Comparison of ENCODE assay signal across 8 mouse cellular contexts in genomic region chr17:56350694-56351093, GRCm38 (mm10). TPM values are rescaled to one million over a fixed set of nuclear protein-coding genes. Genes with fewer than 3 reads are reported as not detected.
A peak's percentile ranks its signal among the peaks of the same experiment; 100 is the strongest.
DNase-seq lines count a peak whose midpoint lies in the region; ATAC-seq lines count a peak whose summit lies in the region.

No protein-coding gene starts in this region.

- peaks cover 8% of the 10 kb centered on the region; the same call in 1 of the 2 replicates for H3K4me1 ChIP-seq in intestine, embryonic 15.5 days (replicated peaks)
- no peaks in the 10 kb centered on the region for H3K4me1 ChIP-seq in limb, embryonic 10.5 days
- no peaks in the 10 kb centered on the region for H3K4me1 ChIP-seq in midbrain, embryonic 14.5 days (ENCODE audit: control insufficient read depth, insufficient read depth, low read length)

- peaks cover 24% of the 10 kb centered on the region for H3K36me3 ChIP-seq in intestine, embryonic 15.5 days
- H3K36me3 ChIP-seq in limb, embryonic 10.5 days, result peaks cover 57% of the 10 kb centered on the region
- peaks cover 44% of the 10 kb centered on the region for H3K36me3 ChIP-seq in midbrain, embryonic 14.5 days (ENCODE audit: control insufficient read depth, insufficient read depth, low read length)

- H3K4me3 ChIP-seq in intestine, embryonic 15.5 days (replicated peaks), result no peak overlapping the region
- no peak overlapping the region for H3K4me3 ChIP-seq in limb, embryonic 10.5 days
- no peak overlapping the region for H3K4me3 ChIP-seq in midbrain, embryonic 14.5 days (replicated peaks; ENCODE audit: low read depth, low read length)

- peak; percentile 58 for ATAC-seq in intestine, embryonic 15.5 days
- peak; percentile 53; the same call in 1 of the 2 replicates for ATAC-seq in midbrain, embryonic 14.5 days (ENCODE audit: low FRiP score, low TSS enrichment)

- H3K27ac ChIP-seq in intestine, embryonic 15.5 days, result no peak overlapping the region
- no peak overlapping the region for H3K27ac ChIP-seq in limb, embryonic 10.5 days
- no peak overlapping the region for H3K27ac ChIP-seq in midbrain, embryonic 14.5 days (replicated peaks; ENCODE audit: low read depth, low read length)

- 26% methylated on average over 2 of the region's 2 CpGs for WGBS in intestine, embryonic 15.5 days
- WGBS in limb, embryonic 10.5 days, result 35% methylated on average over 2 of the region's 2 CpGs
- WGBS in midbrain, embryonic 14.5 days, result 33% methylated on average over 2 of the region's 2 CpGs

- DNase-seq in left cerebral cortex, adult 18-20 months (ENCODE audit: low spot score in 2 of 2), result peak; percentile 71 to 90
- DNase-seq in left cerebral cortex, adult 11 months (ENCODE audit: low spot score), result no peak
- DNase-seq in embryo, embryonic 11 days, result peak; percentile 77
- DNase-seq in gastrocnemius, postnatal 4 days (ENCODE audit: low spot score in 2 of 2), result peak; percentile 64 to 79
- peak; percentile 76 for DNase-seq in limb, embryonic 10.5 days (ENCODE audit: low spot score)
- DNase-seq in midbrain, embryonic 14.5 days, result peak; percentile 85
- peak; percentile 60 to 81 for DNase-seq in spleen, adult 18-20 months

- H3K9ac ChIP-seq in intestine, embryonic 15.5 days, result no peak overlapping the region
- H3K9ac ChIP-seq in midbrain, embryonic 14.5 days (replicated peaks; ENCODE audit: low read length), result no peak overlapping the region

- no peaks in the 10 kb centered on the region for H3K9me3 ChIP-seq in intestine, embryonic 15.5 days
- no peaks in the 10 kb centered on the region for H3K9me3 ChIP-seq in limb, embryonic 10.5 days (replicated peaks)
- H3K9me3 ChIP-seq in midbrain, embryonic 14.5 days (ENCODE audit: control insufficient read depth, low read length), result no peaks in the 10 kb centered on the region

- H3K4me2 ChIP-seq in intestine, embryonic 15.5 days (replicated peaks), result no peak overlapping the region
- no peak overlapping the region for H3K4me2 ChIP-seq in midbrain, embryonic 14.5 days (ENCODE audit: low read length)

- no peaks in the 10 kb centered on the region for H3K27me3 ChIP-seq in intestine, embryonic 15.5 days (replicated peaks)
- H3K27me3 ChIP-seq in limb, embryonic 10.5 days (ENCODE audit: low read depth, poor library complexity, severe bottlenecking), result no peaks in the 10 kb centered on the region
- no peaks in the 10 kb centered on the region for H3K27me3 ChIP-seq in midbrain, embryonic 14.5 days (ENCODE audit: control insufficient read depth, insufficient read depth, low read length)

RNA-seq across cellular contexts. Expression of gene Kdm4b, which starts 24.8 kb away (rescaled TPM):
- total RNA-seq in left cerebral cortex, adult 18-20 months (2021), result 10 to 100 TPM; 59.1 to 64.7 TPM
- 10 to 100 TPM; 33.3 to 35.0 TPM for total RNA-seq in gastrocnemius, postnatal 4 days (2021)
- 25.1 and 27.5 TPM in 2 replicates for polyA plus RNA-seq in intestine, embryonic 15.5 days (2015; fragmentation: Nextera tagmentation; extraction: Ambion mirVana)
- 37.7 and 46.8 TPM in 2 replicates for polyA plus RNA-seq in limb, embryonic 10.5 days (2016; fragmentation: Nextera tagmentation; extraction: Ambion mirVana)
- polyA plus RNA-seq in midbrain, embryonic 14.5 days (2014; fragmentation: Nextera tagmentation; extraction: Ambion mirVana), result 72.4 and 78.9 TPM in 2 replicates

RNA-seq across cellular contexts. Expression of gene Uhrf1, which starts 47.6 kb away (rescaled TPM):
- 1 to 10 TPM in 1 of 2 experiments, under 1 TPM in 1; 0.35 to 1.1 TPM for total RNA-seq in left cerebral cortex, adult 18-20 months (2021)
- total RNA-seq in gastrocnemius, postnatal 4 days (2021), result 10 to 100 TPM; 39.7 to 41.6 TPM
- polyA plus RNA-seq in intestine, embryonic 15.5 days (2015; fragmentation: Nextera tagmentation; extraction: Ambion mirVana), result 124 and 125 TPM in 2 replicates
- polyA plus RNA-seq in limb, embryonic 10.5 days (2016; fragmentation: Nextera tagmentation; extraction: Ambion mirVana), result 316 and 336 TPM in 2 replicates
- 11.3 and 21.5 TPM in 2 replicates for polyA plus RNA-seq in midbrain, embryonic 14.5 days (2014; fragmentation: Nextera tagmentation; extraction: Ambion mirVana)

RNA-seq across cellular contexts. Expression of gene Arrdc5, which starts 50.6 kb away (rescaled TPM):
- not detected for total RNA-seq in left cerebral cortex, adult 18-20 months (2021)
- total RNA-seq in gastrocnemius, postnatal 4 days (2021), result not detected
- not detected in 2 replicates for polyA plus RNA-seq in intestine, embryonic 15.5 days (2015; fragmentation: Nextera tagmentation; extraction: Ambion mirVana)
- not detected in 2 replicates for polyA plus RNA-seq in limb, embryonic 10.5 days (2016; fragmentation: Nextera tagmentation; extraction: Ambion mirVana)
- not detected in 2 replicates for polyA plus RNA-seq in midbrain, embryonic 14.5 days (2014; fragmentation: Nextera tagmentation; extraction: Ambion mirVana)

RNA-seq across cellular contexts. Expression of gene Plin3, which starts 58.0 kb away (rescaled TPM):
- total RNA-seq in left cerebral cortex, adult 18-20 months (2021), result 10 to 100 TPM; 11.9 to 15.1 TPM
- 10 to 100 TPM; 59.0 to 60.6 TPM for total RNA-seq in gastrocnemius, postnatal 4 days (2021)
- polyA plus RNA-seq in intestine, embryonic 15.5 days (2015; fragmentation: Nextera tagmentation; extraction: Ambion mirVana), result 153 and 195 TPM in 2 replicates
- polyA plus RNA-seq in limb, embryonic 10.5 days (2016; fragmentation: Nextera tagmentation; extraction: Ambion mirVana), result 78.2 and 89.7 TPM in 2 replicates
- polyA plus RNA-seq in midbrain, embryonic 14.5 days (2014; fragmentation: Nextera tagmentation; extraction: Ambion mirVana), result 6.4 and 11.6 TPM in 2 replicates
